Mouse (Mus musculus) 3134 (cell line): ENCODE measurements at regions not wholly inside any gene's neighbourhood (a gene's known extent, or its start where the extent isn't known, plus 50 kb on each side); places are given as distances from the start of the nearest gene placed in this dataset.

Source experiments
- DNase-seq: peaks from one replicate; pipeline ENCODE4 v3.0.0-alpha.2; 2011; ENCODE audit warnings: low spot score; ENCODE audit not compliant: insufficient read length; ENCODE audit errors: extremely low read depth

GRCm38 (mm10) chr4:25542136-25542535, 257.9 kb downstream of the Fut9 start:
- peak; percentile 3 for DNase-seq
